Mouse (Mus musculus) myocyte (in vitro differentiated cells): ENCODE results near the gene Dirc2.

ENCODE experiments used
- CEBPB ChIP-seq: IDR thresholded peaks from 2 replicates; pipeline ENCODE4 v1.6.1; 2011; ENCODE audit warnings: mild to moderate bottlenecking, moderate library complexity; ENCODE audit not compliant: poor library complexity, insufficient read depth, severe bottlenecking
- POLR2A ChIP-seq: IDR thresholded peaks from one replicate; pipeline ENCODE4 v1.6.1; 2011; ENCODE audit warnings: low read depth, mild to moderate bottlenecking, control low read depth, moderate library complexity; ENCODE audit not compliant: insufficient read length
- POLR2AphosphoS2 ChIP-seq: IDR thresholded peaks from one replicate; pipeline ENCODE4 v1.6.1; 2011; ENCODE audit warnings: low read depth, control low read depth; ENCODE audit not compliant: insufficient read length
- TCF3 ChIP-seq: IDR thresholded peaks from one replicate; pipeline ENCODE4 v1.6.1; 2011; ENCODE audit warnings: low read depth, control low read depth; ENCODE audit not compliant: insufficient read length
- USF1 ChIP-seq: IDR thresholded peaks from one replicate; pipeline ENCODE4 v1.6.1; 2011; ENCODE audit warnings: low read depth, mild to moderate bottlenecking, control low read depth, moderate library complexity

DNA sequence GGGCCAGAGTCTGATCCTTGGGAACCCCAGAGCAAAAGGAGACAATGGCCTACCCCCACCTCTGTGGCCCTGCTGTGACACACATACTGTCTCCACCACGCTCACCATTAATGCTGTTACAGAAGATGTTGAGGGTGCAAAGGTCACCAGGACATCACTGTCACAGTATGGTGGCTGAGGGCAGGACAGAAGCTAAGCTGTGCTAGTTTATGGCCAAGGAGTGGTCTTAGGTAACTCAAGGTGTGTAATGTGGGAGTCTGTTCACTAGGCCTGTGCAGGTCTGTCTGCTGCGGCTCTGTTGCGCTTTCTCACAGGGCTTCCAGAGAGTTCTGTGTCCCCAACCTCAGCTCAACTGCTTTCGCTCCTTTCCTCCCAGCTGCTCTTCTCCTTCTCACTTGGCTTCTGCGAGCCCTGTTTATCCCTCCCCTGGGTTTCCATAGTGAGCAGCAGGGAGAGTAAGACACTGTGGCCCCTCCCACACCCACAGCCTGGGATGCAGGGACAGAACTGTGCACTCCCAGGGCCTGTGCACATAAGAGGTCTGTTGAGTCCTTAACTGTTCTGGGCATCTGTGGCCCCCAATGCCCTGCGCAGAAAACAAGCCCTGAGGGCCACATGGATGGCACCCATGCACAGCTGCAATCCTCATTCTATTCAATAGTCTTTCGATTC, 30.9 kb downstream of the Dirc2 start:
- no peak for TF ChIP-seq USF1
- TF ChIP-seq POLR2A = no peak
- no peak for TF ChIP-seq POLR2AphosphoS2
- no peak for TF ChIP-seq TCF3
- no peak for TF ChIP-seq CEBPB
